Mouse (Mus musculus): Measurements from ENCODE around the gene Syn2.
A peak's percentile ranks its signal among the peaks of the same experiment; 100 is the strongest.

Gene Syn2

DNA sequence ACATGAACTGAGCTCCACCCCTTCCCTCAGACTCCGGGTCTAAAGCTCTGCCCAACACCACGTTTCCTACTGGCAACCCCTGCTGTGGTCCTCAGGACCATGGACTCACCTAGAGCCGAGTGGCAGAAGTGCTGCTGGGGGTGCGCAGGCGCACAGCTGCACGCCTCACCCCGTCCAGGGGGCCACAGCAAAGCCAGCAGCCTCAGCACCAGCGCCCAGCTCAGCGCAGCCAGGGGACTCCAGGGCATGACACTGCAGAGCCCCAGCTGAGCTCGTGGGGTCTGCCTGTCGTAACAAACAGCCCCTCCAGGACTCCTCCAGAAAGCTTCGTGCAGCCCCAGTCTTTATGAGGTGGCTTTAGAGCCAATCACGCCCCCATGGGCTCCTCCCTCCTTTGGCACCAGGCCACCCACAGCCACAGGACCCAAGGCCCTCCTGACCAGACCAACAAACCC, 116.9 kb downstream of the Syn2 start:
- DNase-seq, result no peak

DNA sequence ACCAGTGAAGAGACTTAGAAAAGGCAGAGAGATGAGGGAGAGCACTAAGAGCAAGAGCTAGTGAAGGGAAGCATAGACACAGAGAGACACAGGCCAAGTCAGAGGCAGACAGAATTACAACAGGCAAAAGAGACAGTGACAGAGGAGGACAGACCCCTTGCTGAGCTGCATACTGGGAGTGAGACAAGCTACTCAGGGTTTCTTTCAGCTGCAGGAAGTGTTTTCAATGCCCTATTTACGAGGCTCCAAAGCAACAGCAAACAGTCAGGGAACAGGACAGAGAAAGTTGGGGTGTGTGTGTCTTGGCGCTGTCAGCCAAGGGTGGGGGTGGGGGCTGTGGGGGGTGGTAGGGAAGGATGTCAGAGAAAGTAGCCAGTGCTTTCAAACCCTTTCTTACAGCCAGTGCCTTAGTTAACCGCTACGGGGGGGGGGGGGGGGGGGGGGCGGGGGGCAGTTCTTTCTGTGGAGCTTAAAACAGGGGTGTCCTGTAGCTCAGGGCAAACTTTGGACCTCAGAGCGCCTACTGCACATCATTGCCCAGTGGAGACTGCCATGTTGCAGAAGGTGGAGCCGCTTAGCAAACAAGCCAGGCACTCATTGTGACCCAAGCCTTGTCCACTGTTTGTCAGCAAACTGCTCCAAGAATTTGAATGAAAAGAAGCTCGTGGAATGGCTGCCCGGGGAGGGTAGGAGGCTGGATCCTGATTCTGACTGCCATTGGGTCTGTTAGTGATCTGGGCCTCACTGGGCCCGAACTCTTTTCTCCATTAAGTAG, 117.6 kb downstream of the Syn2 start, which contains the start of gene Timp4:
Timp4 (minus strand) TSS at position 107 of the 775 bp plus-strand sequence.
- no peak for DNase-seq

DNA sequence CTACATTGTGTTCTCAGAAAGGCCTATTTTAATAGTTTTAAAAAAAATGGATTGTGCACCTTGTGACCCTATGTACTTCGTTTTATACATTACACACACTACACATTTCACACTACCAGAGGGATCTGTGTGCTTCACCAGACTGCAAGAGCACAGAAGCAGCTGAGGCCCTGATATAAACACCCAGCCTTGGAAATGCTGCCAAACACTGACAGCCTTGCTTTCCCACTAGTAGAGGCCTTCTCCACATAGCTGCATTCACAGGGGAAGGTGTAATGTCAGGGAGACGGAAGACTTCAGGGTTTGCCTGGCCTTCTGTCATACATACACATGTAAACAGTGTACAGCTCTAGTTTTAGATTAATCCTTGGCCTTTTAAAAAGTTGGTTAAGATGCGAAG, 120.5 kb downstream of the Syn2 start:
- no peak for DNase-seq

DNA sequence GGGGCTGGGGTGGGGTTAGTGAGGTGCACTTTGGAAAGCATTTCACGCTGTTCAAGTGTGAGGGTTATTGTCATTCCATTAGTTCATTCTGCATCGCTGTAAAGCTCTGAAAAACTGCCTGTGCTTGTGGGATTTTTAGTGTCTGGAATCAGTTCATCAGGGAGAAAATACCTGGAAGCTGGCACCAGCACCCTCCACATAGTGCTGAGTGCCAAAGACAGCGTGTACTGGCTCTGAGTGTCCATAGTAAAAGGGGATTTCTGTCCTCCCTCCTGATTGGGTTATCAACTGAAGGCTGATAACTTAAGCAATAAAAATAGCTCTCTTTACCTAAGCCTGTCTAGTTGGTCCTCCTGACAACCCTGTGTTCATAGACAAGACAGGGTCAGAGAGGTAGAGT, 125.8 kb downstream of the Syn2 start:
- DNase-seq, result no peak

DNA sequence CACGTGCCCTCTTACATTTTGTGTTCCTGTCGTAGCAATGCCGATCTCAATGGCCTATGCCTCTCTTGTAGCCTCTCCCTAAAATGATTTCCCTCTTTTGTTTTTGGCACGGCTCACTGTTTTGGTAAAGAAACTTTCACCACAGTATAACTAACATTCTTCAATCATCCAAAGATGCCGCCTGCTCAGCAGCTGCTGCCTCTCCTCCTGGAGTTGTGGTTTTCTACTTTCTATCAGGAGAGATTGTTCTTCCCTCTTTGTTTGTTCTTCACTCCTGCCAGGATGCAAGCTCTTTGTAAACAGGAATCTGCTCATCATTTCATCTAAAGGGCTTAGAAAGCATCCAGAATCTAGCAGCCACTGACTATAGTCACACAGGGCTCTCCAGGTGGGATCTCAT, 132.1 kb downstream of the Syn2 start:
- DNase-seq, result no peak

DNA sequence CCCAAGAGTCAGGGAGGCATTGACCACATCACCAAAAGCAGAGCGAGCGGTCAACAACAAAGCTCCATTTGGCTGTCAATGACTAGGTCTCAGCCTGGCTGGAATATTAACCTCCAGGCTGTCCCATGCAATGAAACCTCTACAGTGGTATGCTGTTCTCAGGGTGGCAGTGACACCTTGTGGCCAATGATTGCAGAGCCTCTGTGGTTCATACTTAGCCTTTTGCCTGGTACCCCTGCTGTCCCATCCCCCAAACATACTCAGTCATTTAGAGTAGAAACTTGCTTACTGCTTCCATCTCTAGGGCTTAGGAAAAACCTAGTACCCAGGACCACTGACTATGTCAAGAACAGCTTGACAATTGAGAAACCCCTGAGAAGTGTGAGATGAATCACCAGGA, 133.2 kb downstream of the Syn2 start:
- peak; percentile 27 for DNase-seq

DNA sequence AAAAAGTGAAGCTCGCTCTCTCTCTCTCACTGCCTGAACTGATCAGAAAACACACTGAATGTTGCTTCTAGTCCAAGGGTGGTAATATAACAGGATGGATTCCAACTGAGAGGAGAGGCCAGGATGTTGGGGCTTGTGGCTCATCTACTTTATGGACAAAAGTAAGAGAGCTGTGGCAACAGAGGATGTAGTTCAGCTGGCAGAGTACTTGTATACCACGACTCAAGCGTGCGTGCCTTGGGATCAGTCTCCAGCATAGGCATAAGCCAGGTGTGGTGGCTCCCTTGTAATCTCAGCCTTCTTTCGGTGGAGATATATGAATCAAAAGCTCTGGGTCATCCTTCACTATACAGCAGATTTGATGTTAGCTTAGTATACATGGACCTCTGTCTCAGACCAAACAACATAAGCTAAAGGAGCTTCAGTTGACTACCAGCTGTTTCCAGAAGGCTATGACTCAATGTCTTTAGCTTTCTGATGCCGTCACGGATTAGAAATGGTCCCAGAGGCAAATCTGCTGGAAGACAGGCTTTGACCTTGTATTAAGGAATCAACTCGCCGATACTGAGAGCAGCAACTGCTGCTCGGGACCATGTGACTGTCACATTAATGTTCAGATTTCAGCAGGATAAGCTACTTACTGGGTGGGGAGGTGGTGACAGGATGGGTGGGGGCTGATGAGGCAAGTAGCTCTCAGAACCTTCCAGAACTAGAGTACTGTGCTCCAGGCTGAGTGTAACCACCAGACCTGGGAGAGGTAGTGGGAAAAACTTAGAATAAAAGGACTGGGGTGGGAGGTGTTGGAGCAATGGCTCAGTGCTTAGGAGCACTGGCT, 134.1 kb downstream of the Syn2 start:
- no peak for DNase-seq

DNA sequence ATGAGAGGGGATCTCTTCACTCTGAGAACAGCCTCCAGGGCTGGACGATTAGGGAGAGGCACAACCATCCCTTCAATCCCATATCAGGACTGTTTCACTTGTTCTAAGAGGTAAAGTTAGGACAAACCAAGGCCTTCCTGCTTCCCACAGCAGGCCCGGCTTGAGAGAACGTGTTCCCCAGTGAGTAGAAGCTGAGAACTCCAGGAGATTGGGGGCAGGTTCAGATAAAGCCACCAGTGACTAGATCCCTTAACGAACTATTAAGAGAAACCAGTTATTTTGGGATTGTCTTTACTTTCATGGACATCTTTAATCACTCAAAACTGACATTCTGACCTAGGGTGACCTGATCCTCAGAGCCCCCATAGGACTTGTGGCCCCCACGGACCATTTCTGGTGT, 134.9 kb downstream of the Syn2 start:
- no peak for DNase-seq

DNA sequence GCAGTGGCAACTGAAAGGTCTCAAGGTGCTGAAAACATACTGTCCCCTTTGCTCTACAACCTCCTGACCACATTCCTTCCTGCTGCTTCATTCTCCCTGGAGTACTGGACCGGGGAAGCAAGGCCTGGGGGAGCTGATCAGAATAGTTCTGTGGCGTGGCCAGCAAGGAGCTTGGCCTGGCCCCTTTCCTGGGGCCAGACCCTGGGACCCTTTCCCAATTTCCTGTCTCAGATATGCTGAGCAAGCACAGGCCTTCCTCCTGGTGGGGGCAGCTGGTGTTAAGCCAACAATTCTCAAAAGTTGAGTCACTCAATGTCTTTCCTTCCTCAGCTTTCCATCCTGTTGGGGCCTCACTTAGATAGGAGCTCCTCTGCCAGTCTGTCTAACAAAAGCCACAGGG, 135.4 kb downstream of the Syn2 start:
- no peak for DNase-seq

DNA sequence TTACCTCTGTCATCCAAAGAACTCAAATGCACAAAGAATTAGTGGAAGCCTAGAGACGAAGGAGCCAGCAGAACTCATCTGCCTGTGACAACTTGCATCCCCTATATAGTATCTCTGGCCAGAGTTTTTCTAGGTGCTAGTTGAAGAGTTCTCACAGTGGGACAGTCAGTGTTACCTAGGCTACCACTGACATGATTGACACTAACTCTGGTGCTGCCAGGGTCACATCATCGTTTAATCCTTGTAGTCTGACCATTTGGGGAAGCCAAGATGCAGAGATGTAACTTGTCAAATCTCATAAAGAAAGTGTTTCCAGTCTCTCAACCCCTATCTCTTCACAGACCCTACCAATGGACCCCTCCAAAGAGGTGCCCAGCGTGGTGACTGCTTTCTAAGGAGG, 136.6 kb downstream of the Syn2 start:
- DNase-seq, result no peak

DNA sequence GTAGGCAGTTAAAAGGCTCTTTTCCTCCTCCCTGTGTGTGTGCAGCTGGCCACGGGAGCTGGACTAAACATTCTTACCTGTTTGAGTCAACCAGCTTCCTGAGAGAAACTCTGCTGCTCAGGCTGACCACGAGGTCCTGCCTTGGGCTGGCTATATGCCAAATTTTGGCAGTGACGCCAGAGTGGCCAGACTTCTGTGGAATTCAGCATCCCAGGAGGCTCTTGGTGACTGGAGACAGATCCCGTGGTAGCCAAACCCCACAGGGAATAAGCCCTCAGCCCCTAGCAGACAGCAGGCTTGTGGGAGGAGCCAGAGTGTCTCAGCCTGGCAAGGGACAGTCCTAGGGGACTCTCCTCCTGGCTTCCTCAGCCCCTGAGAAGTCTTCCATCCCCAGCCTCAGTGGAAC, 137.2 kb downstream of the Syn2 start:
- no peak for DNase-seq

DNA sequence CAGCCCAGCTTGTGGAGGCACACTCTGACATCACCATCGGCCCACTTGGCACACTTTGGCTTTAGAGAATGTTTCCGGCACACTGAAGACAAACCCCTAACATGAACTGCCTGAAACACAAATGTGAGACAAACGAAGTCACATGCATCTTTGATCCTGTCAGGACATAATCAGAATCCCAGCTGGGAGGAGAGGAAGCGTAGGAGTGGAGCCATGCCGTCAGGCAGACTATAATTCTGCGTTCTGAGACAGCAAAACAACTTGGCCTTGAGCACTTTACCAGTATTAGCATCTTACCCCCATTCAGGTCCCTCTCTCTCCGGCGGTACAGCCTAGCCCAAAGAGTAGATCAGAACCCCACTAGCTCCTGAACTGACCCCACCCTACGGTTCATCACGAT, 138.6 kb downstream of the Syn2 start:
- no peak for DNase-seq

DNA sequence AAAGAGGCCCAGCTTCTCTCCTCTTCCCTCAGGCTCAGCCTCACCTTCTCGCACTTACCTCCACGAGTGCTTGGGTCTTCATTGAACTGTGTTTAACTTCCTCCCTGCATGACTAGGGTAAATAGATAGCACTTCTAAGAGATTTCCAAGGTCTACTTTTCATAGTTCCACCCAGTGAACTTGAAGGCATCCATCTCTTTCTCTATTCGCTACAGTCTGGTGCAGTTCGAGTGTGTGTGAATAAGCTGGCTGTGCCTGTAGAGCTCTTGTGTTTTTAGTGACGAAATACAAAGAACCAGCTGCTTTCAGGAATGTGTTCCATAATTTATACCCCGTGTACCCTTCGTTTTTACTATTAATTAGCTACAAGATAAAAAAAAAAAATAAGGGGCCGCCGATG, 140.0 kb downstream of the Syn2 start:
- DNase-seq, result no peak

DNA sequence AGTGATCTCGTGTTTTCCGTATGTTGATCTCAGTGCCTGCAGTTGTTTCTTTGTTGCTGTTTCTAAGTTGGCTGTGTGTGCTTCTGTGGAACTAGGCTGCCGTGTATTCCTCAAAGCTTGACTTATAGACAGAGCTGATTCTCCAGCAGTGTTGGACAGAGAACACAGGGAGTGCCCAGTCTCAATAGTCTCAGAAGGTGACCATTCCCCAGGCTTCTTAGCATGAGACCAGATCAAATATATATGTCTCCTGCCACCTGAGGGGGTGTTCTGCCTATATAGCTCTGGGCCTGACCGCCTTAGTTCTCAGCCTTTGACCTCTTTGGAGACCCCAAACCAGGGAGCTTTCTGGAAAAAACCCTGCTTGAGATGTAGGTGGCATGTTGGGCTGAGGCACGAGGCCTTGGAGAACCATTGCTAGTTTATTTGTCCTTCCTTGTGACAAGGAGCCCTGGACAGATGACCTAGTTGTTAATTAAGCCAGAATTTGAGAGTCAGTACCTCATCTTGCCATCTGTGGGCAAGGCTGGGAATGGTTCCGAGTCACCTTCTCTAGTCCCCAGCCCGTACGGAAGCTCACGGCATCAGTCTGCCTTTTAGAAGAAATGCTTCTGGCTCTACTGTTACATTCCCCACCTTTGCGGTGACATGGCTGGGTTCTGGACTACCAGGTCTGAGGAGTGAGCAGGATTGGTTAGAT, 140.6 kb downstream of the Syn2 start:
- no peak for DNase-seq

DNA sequence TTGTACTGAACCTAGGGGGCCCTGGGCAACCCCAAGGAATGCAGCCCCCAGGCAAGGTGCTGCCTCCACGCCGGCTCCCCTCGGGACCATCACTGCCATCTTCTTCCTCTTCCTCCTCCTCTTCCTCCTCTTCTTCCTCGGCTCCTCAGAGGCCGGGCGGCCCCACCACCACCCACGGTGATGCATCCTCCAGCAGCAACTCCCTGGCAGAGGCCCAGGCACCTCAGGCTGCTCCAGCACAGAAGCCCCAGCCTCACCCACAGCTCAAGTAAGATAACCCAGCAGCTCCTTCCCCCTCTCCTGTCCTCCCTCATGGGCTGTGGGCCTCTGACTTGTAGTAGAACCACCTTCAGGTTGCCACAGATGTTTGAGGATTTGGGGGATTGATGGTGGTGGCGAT, 143.4 kb downstream of the Syn2 start:
- no peak for DNase-seq

DNA sequence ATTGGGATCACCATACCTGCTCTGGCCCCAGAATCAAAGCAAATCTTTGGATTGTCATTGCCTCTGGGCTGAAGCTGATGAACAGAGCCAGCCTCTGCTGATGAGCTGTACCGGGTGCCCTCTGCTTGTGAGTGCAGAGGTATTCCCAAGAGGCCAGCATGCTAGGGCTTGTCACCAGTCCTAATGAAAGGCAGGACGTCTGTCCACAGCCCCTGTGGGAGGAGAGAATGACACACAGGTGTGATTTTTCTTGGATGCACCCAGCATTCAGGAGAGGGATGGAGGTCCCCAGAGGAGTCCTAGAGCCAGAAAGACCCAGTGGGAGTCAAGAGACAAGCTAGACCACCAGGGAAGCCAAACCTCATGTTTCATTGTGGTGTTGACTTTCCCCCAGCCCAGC, 144.9 kb downstream of the Syn2 start:
- no peak for DNase-seq

DNA sequence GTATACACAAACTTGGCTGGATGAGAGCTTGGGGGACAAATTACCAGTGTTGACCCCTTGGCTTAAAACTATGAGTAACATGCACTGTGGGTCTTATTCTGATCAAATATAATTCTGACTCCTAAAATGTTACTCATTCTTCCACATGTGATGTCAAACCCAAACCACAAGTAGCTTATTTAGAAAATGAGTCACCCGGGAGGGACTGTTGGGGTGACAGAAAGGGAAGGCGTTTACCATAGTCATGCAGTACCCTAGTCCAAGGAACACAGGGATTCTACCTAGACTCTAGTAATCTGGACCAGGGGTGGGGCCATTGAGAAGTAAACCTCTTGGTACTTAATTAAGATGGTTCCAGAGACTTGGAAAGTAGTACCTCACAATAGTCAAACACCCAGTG, 149.5 kb downstream of the Syn2 start:
- no peak for DNase-seq

DNA sequence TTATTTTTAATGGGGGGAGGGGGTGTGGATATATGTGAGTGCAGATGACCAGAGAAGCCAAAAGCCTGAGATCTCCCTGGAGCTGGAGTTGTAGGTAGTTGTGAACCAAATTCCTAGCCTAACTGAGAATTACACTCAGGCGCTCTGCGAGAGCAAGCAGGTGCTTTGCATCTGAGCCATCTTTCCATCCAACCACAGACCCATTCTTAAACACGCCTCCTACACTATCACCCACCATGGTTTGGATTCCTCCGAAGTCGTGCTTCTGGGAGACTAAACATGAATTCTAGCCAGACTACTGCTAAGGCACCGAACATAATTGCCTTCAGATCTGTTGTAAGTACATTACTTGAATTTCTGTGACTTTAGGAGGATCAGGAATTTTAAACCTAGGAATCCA, 151.7 kb downstream of the Syn2 start:
- no peak for DNase-seq

DNA sequence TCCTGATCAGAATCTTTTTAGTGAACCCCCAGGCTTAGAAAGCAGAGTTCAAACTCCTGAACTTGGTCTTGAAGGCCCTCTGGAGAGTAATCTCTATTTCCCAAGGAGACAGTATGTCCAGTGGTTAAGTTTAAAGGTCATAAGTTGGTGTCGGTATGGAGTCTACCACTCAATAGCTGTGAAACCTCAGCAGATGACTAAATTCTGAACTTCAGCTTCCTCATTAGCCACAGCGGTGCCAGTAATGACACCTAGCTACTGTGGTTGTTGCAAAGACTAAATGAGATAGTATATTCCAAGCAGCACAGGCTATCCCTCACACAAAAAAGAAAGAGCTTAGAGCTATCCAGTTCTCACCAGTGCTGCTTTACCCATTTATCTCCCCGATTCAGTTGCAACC, 153.5 kb downstream of the Syn2 start:
- no peak for DNase-seq

DNA sequence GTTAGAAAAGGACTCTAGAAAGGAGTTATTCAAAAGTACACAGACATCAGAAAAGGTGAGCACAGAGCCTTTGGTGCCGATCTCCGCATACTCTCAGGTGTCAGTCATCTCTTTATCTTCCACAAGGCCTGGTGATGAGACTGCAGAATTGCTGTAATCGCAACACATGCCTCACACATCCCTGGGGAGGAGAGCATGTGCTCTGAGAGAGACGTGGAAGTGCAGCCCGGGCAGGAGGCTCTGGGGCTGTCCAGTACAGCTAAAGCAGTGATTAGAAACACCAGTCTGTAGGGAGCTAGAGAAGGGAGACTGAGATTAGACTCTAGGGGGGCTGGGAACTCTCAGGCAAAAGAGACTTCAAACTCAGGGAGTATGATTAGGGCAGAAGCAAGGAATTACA, 155.9 kb downstream of the Syn2 start:
- DNase-seq, result no peak

DNA sequence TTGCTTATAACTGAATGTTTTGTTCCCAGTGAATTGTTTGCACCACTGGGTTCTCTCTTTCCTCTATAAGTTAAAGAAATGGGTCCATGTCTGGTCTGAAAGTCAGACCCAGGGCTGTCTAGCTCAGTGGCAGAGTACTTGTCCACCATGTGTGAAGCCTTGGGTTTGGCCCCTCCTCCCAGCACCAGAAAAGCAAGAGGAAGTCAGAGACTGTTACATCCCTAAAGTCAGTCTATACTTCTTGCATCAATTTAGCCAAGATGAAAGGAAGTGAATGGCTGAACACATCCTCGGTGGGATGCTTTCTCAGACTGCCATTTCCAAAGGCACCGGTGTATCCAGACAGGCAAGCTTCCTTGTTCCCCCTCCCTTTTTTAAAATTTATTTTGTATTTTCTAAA, 156.4 kb downstream of the Syn2 start:
- no peak for DNase-seq

DNA sequence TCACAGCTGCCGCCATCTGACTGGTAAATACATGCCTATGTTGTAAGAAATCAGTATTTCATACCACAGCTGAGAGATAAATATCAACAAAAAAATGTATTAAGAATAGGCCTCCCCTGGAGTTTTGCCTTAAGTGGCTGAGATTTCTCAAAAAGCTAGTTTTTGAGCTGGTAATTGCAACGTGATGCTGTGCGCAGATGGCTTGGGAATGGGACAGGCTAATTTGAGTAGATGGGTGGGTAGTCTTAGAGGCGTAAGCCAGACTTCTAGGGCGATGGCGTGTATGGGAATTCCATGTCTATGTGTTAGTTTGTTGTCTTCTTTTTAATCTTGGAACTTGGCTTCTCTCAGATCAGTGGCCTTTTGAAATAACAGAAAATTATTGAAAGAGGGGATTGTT, 157.1 kb downstream of the Syn2 start:
- DNase-seq, result no peak

DNA sequence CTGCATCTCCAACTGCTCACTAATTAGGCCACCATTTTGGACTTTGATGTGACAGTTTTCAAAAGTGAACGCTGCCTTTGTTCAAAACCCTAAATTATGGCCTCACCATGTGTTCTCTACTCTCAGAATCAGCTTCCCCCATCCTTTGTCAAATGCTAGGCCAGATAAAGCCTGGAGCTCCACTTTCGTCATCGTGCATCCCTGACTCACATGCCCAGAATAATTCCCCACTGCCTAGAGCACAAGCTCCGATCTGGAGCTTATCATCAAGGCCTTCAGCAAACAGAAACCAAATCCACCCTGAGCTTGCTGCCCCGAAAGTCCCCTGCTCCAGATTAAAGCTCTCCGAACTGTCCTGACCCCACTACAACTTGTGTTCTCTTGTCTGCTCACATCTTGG, 157.9 kb downstream of the Syn2 start:
- no peak for DNase-seq

DNA sequence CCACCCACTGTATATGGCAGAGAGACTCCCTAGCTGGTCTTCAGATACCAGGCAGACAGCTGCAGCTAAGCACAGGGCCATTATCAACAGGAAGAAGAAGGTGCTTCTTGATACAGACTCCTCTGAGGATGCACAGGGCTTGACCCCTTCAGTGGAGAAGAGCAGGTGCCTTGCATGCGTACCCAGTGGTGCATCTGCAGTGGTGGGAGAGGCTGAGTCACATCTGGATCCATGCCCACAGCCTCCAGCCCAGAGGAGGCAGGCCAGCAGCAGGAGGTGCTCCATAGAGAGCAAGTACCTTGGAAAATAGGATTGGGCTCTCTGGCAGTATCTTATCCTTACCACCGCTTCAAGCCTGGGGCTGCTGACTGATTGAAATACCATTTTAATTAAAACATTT, 159.2 kb downstream of the Syn2 start:
- DNase-seq, result no peak

Data from thymus, postnatal 14 days (tissue).